Mouse (Mus musculus) CD4-positive naive resting alpha-beta T cell, adult 57 days (primary cell): ENCODE results near the gene 4931408C20Rik. TPM values are rescaled to one million over a fixed set of nuclear protein-coding genes. Genes with fewer than 3 reads are reported as not detected.

ENCODE experiments used
- total RNA-seq: library from RNA; stranded (reverse); gene quantifications from one replicate; pipeline ENCODE4 v1.2.4, GENCODE M21; 2023

The 4931408C20Rik gene
- total RNA-seq, result not detected

DNA sequence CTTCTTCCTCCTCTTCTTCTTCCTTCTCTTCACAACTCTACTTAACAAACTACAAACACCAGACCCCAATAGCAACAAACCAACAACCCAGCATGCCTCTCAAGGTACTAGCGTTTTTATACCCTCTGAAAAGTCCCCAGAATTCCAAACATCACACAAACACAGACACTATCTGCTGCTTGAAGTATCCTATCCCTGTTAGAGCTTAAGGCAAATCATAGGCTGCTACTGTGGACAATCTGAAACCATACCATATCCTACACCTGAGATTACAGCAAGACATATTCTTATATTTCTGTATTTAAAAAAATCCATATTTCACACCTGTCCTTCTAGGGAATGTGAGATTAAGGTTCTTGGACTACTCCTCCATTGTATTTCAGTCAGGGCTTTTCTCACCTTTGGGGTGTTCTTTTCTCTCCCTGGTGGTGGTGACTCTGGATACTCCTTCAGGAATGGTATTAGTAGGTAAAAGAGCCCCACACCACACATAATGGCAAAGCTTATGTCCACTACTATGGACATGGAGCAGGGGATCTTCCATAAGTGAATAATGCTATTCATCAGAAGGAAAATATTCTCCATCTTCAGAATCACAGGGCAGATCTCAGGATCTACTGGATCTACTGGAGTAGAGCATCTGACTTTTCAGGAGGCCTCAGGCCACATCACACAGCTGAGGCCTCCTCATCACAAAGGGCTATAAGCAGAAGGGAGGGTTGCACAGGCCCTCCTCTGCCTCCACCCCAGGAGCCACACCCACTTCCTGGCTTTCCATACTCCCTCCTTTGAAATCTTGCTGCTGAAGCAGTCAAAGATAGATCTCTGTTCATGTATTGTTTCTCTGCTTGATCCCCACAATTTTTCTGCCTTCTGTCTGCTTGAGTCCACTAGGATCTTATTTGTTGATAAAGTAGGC lies at the start of gene 4931408C20Rik:
Gene 4931408C20Rik, minus strand, starts transcription at position 619 of the 919 bp plus-strand sequence.

